Mouse (Mus musculus): ENCODE results near the gene Tbc1d22a.

Tbc1d22a gene

DNA sequence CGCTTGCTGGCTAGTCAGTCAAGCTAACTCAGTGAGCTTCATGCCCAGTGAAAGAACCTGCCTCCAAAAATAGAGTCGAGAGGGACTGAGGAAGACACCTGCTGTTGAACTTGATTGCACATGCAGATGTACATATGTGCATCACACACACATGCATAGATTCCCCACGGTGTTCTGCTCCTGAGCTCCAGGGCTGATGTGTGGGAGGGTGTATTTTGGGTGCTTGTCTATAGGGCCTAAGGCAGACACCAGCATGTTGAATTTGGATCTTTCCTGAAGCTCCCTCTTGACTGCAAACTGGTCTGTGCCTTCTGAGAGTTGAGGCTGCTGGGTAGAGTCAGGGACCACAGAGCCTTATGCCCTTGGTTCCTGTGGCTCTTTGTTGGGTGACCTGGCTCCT lies 23.8 kb downstream of the Tbc1d22a start:
- DNase-seq: no peak

DNA sequence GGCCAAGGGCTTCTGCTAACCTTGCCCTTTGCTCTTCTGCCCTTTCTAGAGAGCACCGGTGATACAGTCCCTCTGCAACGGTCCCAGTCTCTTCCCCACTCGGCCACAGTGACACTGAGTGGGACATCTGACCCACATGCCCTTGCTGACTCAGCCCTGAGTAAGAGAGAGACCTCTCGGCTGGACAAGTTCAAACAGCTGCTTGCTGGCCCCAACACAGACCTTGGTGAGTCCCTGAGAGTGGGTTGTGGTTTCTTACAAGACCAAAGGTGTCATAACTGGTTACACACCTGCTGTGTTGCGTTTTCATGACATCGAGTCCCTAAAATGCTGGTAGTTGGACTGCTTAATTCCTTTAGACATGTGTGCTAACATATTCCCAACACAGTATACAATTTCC lies 24.8 kb downstream of the Tbc1d22a start:
- DNase-seq: no peak

- peak; percentile 65 for DNase-seq
Observed at GRCm38 (mm10) chr15:86239801-86240200, 25.5 kb downstream of the Tbc1d22a start.

DNA sequence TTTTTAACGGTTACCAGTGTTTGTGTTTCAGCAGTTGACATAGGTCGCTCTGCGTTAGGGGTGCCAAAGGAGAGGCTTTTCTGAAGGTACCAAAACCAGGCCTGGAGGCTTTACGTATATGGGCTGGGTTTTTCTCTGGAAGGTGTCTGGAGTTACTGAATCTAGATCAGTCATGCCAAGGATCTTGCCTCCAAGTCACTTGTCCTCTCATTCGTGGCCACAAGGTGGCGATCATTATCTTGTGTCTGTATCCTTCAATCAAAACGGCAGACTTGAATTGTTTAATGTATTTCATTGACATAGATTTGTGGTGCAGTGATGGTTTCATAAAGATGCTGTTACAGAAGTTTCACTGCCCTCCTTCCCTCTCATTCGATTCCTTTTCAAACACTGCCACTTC lies 29.4 kb downstream of the Tbc1d22a start:
- peak; percentile 89 for DNase-seq

DNA sequence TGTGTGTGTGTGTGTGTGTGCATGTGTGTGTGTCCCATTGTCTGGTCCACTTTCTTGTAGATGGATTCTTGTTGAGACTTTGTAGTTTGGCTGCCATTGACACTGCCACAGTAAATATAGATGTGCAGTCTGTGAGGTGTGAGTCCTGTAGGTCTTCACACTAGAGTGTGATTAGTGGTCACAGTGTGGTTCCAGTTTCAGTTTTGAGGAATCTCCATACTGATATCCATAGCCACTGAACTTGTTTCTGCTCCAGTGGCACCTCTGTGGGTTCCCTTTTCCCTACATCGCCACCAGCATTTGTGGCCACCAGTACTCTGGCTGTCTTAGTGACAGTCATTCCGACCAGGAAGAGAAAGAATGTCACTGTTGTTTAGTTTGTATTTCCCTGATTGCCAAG lies 30.1 kb downstream of the Tbc1d22a start:
- DNase-seq: no peak

- DNase-seq: peak; percentile 43
Observed at GRCm38 (mm10) chr15:86250269-86250668, 36.0 kb downstream of the Tbc1d22a start.

GRCm38 (mm10) chr15:86252130-86252529 lies 37.9 kb downstream of the Tbc1d22a start:
- no peak for DNase-seq

DNA sequence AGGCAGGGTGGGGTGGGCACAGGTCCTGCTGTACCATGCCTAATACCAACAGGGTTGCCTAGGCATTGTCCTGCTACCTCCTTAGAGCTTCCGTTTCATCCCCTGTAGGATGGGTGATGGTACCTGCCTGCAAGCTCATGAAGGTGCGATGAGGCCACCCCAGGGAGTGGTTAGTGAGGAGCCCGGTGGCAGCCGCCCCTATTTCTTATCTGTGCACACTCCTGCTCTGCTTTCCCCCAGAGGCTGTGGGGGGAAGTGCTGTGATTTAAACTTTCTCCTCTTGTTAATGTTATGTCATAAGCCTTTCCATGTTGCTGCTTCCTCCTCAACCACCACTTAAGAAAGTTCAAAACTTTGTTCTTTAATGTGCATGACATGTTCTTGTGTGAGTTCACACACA lies 38.4 kb downstream of the Tbc1d22a start:
- DNase-seq: no peak

- DNase-seq: no peak
Observed at GRCm38 (mm10) chr15:86253411-86253810, 39.2 kb downstream of the Tbc1d22a start.

DNA sequence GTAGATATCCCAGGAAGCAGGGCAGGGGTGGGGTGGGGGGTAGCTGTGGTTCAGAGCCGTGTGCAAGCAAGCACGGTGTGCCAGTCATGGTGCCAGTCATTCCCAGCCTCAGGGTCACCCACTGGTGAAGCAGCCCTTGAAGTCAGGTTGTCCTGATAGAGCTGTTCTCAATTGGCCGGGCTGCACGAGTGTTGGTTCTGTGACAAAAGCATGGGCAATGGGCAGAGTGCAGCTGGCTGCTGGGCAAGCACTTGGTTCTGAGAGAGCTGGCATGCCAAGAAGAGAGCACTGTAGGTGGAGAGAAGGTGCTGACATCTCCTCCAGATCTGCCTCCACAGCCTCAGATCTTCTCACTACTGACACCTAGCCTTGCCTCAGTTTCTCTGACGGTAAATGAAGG lies 41.9 kb downstream of the Tbc1d22a start:
- DNase-seq: no peak

GRCm38 (mm10) chr15:86256728-86257179 lies 42.5 kb downstream of the Tbc1d22a start:
- DNase-seq: no peak

DNA sequence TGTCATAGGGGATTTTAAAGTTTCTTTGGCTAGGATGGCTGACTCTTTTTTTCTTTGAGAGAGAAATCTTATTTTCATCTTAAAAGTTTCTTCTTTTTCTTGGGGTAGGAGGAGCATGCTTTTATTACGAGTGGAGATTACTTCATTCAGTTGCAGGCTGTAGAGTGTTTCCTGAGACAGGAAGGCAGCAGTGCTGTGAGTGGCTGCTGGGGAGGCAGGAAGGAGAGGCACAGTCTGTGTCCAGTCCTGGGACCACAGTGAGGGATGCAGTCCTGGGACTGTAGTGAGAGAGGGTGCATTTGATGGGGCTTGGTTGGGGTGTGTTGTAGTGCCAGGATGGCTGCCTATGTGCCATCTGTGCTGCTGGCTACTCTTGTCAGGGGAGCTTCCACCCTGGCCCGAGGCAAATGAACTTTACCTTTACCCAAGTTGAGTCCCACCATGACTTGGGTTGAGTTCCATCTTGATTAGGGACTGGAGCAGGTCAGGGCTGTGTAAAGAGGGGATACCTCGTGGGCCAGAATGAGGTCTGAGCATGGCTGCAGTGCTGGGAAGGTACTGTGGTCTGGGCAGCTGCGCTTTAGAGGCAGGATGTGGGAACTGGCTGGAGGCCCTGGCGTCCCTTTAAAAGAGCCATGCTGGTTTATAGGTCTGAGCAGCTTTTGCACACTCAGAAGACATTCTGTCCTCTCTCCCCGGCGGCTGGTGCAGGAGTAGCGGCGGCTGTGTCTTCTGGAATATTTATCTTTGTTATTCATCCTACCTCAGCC lies 43.8 kb downstream of the Tbc1d22a start:
- no peak for DNase-seq

DNA sequence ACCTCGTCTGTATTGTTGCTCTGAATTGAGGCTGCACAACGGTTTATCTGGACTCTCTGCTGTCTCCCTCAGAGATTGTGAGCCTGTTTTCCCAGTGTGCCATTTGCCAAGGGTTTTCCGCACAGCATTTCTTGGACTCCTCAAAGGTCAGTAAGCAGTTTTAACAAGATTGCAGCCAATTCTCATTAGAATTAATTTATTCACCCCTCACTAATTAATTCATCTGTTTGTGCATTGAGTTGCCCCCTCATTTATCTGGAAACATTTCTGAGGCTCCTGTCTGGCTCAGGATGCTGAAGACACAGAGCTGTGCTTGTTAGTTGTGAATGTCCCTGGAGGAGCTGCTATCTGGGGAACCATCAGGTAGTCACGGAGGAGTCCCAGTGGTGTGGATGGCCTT lies 45.0 kb downstream of the Tbc1d22a start:
- no peak for DNase-seq

DNA sequence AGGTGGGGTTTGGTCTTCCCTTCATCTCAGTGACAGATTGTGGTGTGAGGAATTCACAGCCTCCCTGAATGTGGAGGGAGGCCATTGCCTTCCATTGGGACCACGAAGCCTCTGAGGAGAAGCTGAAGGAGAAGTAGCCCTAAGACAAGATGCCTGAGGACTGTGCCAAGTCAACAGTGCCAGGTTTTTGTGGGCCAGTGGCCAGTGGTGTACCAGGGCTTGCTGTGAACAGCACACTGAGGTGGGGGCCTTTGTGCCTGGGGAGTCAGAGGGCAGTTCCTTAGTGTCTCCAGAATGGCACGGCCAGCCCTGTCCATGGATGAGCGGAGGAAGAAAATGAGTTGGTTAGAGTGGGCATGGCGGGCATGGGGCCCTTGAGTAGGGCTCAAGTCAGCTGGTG lies 45.9 kb downstream of the Tbc1d22a start:
- no peak for DNase-seq

DNA sequence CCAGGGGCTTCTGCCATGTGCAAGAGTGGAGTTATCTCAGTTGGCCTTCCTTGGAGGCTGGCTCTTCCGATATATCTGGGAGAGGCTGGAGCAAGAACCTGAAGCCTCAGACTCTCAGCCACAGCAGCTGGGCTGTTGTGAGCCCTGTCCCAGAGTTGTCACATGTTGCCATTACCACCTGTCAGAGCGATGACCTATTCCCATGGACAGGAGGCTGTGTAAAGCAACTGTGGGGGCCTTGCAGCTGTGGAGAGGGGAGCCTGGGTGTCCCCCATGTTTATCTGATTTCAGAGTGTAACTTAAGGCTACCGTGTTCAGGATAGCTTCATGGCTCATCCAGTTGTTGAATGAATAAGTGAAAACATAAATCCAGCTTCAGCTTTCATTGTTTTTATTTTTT lies 50.1 kb downstream of the Tbc1d22a start:
- no peak for DNase-seq

DNA sequence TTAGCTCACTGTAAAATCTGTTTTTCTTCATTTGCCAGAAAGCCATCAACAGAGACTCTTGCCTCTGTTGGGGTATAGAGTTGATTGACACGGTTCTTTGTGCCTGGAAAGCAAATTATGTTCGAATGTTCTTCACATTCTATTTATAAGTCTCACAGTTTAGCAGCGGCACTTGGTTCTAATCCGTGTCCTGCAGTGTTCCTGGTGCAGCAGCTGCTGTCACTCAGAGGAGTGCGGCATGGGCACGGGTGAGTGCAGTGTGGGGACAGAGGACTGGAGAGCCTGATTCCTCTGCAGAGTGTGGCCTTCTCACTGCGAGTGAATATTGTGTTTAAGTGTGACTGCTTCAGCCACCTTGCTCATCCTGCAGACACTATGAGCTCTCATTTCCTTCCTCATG lies 50.5 kb downstream of the Tbc1d22a start:
- DNase-seq: no peak

DNA sequence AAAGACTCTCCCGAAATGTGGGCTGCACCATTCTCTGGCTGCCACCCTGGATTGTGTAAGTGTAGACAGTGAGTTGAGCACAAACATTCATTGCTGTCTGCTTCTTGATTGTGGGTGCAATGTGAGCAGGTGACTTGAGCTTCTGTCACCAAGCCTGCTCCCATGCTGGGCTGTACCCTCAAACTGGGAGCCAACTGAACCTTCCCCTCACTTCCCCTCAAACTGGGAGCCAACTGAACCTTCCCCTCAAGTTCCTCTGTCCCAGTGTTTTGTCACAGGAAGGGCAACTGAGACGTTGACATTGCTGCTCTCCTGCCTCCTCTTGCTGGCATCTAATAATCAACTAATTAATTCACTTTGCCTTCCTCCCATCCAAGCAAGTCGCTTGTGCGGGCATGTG lies 52.7 kb downstream of the Tbc1d22a start:
- no peak for DNase-seq

DNA sequence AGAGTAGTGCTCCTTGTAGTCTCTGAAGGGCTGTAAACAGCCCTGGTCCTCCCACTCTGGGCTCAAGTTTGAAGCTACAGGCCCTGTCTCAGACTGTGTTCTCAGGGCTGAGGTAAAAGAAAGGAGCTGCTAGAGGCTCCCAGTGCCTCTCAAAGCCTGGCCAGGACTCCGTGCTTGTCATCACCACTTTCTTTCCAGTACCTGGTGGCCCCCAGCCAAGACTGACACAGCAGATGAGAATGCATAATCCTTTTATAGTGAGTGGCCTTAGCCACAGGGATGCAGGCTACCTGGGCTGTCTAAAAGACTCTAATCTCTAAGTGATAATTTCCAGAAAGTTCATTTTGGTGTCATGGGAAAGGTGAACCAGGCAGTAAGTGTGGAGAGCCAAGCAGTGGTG lies 54.3 kb downstream of the Tbc1d22a start:
- DNase-seq: peak; percentile 42

- DNase-seq: no peak
Observed at GRCm38 (mm10) chr15:86275754-86276153, 61.5 kb downstream of the Tbc1d22a start.

DNA sequence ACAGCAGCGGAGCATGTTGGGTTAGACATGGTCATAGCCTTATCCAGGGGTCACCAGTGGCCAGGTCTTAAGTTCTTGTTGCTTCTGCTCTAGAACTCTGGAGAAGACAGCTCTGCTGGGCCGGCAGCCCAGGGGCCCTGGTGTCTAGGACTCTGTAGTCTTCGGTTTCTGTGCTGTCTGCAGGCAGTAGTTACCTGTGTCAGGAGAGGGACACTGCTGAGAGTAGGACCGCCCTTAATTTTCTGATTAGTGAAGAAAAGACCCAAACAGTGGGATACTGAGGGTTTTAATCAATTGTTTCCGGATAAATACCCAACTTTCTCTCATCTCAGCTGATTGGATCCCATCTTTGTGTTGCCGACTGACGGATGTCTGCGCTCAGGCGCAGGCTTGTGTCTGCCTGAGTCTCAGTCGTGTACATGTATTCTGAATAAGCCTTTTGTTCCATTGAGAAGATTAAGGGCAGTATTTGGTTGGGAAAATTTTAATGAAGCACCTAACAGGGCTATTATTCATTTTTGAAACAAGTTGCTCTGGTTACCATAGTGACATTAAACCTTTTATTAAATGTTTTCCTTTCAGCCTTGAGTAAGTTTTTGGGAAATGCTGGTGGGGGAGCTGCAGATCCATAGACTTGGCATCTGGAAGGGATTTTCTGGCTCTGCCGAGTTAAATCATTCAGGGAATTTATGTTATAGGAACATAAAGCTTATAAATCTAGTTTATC lies 62.4 kb downstream of the Tbc1d22a start:
- no peak for DNase-seq

DNA sequence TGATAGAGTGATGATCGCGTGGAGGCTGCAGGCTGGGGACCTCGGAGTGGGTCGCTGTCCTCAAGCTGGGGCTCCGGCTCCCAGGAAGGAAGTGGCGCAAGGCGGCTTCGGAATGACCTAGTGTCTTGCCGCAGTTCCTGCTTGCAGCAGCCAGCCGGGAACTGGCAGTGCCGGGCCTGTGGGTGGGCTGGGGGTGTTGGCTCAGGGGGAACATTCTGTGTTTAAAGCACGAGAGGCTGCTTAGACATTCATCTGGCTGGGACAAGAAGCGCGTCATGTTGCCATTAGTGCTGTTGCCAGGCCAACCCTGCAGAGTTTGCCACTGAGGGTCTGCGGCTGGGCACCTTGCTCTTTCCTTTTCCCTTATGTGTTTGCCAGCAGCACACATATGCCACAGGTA lies 63.2 kb downstream of the Tbc1d22a start:
- DNase-seq: peak; percentile 43

DNA sequence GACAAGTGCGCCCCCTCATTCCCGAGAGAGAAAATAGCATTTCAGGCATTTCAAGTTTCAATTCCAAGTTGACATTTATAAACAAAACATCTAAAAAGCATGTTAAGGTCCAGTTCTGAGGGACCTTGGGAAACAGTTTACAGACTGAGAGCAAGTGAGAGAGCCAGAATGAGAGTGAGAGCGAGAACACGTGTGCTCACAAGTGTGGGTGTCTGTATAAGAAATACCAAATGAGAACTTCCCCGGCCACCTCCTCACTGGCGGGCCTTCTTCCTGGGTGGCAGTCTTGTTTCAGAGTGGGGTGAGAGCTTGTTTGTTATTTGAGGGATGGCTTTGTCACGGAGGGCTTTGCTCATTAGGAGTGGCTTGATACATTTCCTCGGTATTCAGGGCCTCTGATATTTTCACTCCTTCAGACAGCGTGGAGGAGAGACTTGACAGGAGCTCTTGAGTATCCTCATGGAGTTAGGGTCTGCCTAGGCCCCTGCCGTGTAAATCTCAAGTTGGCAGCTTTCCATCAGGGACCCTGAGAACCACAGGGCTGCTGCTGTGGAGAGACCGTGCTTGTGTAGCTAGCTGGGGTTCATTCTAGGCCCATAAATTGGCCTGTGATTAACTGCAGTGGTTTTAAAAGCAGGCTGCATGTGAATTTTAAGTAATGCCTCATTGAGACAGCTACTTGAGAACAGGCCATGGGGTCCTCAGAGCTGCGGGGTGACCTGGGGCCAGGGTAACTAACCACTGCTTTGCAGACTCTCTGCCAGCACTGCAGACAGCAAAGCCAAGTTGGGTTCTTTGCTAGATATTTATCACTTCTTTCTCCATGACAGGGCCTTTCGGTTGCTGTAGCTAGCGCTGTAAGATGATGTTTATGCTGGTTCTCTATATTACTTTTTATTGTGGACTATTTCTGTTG lies 65.1 kb downstream of the Tbc1d22a start:
- no peak for DNase-seq

GRCm38 (mm10) chr15:86280137-86280536 lies 65.9 kb downstream of the Tbc1d22a start:
- DNase-seq: no peak
